Mouse (Mus musculus): ENCODE results near the gene Clstn1.

GRCm38 (mm10) chr4:149594913-149595581, 8.8 kb downstream of the Clstn1 start:
- TF ChIP-seq CTCF (IDR thresholded peaks at IDR 0.05; ENCODE audit: borderline replicate concordance, insufficient read depth, low read length) (no peak), POLR2A (IDR thresholded peaks at IDR 0.05; ENCODE audit: low read depth, low read length) (no peak)

Measured in embryonic fibroblast, embryonic 13.5 days (primary cell).